Mouse (Mus musculus): Measurements from ENCODE around the gene Ube2n.

DNA sequence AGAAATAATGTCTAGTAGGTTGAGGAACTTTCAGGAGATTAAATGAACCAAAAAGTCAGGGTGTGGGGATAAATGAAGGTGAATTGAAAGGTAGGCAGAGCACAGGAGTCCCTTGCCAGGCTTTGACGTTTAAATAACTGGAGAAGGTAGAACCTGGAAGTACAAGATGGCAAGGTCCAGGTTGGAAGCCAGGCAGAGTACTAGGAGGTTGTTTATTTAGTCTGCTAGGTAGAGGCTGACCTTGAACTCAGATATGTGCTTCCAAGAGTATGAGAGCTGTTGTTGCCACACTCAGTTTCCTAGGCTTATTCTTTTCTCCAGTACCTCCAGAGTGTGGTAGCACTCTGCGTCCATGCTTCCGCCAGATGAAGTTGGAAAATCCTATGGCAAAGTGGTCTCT is 24.9 kb downstream of the Ube2n start:
- no peak for TF ChIP-seq CTCF (IDR thresholded peaks at IDR 0.05; ENCODE audit: low read depth, low read length)
- no peak for TF ChIP-seq EP300 (IDR thresholded peaks at IDR 0.05; ENCODE audit: insufficient read depth, low read depth, low read length)
- no peak for TF ChIP-seq POLR2A (IDR thresholded peaks at IDR 0.05; ENCODE audit: insufficient read depth, low read length)

Data from ES-Bruce4 (cell line).